Mouse (Mus musculus): ENCODE results near the gene Scrt2.

Scrt2 gene

DNA sequence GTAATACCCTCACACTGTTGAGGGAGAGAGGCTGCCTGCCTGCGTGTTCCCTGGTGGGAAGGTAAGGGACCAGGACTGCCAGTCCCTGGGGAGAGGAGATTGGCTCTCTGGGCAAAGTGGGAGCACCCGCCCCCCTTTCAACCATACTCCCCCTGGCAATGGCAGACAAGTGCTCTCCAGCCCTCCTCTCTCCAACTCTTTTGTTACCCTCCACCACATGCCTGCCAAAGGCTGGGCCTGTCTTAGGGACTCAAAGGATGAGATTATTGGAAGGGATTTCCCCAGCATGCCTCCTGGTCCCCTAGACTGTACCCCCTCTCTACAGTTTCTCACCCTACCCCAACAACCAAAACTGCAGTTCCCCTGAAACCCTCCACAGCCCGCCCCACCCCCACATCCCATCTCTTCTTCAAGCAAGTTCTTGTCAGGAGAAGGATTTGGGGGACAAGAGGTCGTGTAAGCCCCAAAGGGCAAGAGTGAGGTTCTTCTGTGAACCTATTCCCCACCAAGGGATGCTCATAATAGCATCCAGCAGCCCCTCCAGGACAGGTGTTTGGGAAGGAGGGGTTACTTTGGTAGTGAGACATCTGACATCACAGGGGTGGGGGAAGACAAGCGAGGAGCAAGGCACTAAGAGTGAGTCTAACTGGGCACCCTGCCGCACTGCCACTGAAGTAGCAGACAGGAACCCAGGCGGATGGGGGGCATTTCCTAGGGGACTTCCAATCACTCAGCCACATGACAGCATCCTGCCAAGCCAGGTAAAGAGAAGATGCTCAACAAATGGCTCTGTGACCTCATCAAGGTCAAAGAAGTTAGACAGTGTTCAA, 1.3 kb downstream of the Scrt2 start:
- no peak for DNase-seq

DNA sequence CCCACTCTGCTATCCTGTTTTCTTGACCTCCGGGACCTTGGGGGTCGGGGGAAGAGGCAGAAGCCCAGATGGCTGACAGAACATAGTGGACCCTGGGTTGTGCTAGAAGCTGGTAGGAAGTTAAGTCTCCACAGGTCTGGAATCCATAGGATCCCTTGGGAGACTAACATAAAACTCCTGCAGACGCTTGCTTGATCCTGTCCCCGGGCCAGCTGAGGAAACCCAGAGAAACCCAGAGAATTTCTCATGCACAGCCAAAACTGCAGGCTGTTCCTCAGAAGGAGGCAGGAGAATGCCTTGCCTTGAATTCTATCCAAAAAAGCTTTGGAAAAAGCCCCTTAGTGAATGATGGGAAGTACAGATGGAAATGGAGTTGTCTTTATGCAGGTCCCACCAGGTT, 2.1 kb downstream of the Scrt2 start:
- no peak for DNase-seq

DNA sequence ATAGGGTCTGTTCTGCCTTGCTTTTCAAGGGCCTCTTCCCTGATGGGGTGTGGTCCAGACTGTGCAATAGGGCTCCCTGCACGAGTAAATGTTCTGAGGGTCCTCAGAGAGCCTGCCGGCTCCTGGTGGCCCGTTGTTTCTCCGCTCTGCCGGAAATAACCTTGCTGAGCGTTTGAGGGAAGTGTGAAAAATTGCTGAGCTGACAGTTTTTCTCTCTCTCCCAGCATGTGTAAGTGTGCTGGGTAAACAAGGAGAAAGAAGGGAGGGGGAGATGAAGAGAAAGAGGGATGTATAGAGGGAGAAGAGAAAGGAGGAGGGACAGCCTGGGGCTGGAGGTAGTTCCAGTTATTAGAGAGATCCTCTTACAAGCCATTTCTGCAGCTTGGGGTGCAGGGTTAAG, 3.0 kb downstream of the Scrt2 start:
- DNase-seq = no peak

DNA sequence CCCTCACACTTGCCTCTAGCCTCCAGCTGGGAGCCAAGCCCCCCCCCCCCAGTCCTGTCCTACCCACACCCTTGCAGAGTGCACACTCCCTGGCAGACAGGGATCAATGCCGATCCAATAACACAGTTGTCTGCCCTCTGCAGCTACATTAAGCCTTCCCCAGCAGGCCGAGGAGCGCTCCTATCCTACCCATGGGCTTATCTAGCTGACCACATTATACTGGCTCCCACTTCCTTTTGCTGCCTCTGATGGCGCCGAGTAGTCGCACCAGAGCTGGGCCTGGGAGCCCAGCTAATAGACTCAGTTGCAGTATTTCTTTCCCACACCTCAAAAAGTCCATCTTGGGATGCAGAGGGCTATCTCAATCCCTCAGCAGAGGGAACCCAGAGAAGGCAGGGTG, 4.1 kb downstream of the Scrt2 start:
- DNase-seq = no peak

DNA sequence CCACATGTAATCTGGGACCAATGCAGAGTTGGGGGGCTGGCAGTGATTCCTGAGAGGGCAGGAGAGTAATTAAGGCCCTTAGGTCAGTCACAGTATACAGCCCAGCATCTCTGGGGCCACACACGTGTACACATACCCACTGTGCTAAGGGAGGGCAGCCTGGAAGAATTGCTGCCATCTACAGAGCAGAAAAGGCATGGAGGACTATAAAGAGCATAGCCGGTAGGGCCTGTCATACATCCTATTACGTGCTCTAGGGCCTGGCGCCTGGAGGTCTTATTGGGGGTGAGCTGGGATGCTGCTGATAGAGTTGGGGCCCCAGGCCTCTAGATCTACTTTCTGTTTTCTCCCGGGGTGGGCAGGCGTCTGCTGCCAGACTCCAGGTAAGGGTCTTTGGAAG, 5.1 kb downstream of the Scrt2 start:
- DNase-seq = no peak

DNA sequence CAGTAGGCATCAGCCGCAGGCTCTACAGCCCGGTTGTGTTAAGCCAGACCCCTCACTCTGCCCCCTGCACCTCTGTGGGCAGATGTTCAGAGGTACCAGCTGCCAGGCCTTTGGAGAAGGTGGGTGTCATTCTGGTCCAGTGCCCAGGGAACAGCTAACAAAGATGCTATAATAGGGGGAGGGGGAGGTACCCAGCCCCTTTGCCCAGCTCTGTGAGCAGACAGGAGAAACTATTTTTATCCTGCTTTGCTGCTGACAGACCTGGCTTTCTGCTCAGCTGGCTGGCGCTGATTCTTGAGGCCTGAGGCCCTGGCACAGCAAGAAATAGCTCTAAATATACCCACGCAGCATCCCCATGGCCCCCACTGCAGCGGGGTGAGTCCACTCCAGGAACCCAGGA, 5.8 kb downstream of the Scrt2 start:
- no peak for DNase-seq

DNA sequence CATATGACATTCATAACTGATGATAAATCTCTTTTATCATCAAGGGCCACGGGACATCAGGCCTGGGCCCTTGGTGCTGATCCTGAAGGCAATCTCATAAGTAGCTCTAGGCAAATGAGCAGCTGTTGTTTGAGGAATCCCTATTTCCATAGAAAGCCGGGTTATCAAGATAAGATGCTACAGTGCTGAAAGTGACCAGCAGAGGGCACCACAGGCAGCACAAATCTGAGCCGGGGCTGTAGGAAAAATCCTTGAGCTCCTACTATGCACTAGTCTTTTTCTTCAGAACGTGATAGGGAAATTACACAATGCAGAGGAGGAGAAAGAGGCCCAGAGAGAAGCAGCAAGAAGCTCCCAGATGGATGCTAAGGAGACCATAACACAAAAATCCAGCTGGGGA, 7.7 kb downstream of the Scrt2 start:
- peak; percentile 78 for DNase-seq

DNA sequence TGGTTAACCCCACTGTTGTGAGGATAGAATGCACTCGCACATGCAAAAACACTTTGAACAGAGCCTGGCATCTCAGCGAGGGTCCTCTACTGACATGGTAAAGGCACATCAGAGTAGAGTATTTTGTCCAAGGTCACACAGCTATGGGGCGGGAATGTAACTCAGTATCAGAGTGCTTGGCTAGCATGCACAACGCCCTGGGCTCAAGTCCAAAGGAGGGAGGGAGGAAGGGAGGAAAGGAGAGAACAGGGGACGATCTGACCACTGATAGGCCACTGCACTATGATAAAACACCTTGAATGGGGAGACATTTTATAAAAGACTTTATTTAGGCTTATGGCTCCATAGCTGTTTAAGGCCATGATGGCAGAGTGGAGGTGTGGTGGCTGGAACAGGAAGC, 8.3 kb downstream of the Scrt2 start:
- no peak for DNase-seq

DNA sequence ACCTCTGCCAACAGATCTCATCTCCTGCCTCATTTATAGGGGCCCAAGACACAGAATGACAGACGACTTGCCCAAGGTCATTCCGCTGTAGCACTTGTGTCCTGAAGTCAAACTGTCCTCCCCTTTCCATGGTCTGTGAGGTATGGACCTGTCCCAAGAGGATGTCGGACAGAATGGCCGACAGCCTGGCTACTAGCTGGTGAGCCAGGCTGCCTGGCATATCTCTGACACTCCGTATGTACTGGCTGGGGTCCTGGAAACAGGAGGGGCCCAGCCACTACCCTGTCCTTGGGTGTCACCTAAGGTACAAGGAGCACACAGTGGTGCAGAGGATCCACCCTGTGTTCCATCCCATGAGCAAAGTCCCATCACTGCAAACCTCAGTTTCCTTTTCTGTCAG, 9.2 kb downstream of the Scrt2 start:
- no peak for DNase-seq

DNA sequence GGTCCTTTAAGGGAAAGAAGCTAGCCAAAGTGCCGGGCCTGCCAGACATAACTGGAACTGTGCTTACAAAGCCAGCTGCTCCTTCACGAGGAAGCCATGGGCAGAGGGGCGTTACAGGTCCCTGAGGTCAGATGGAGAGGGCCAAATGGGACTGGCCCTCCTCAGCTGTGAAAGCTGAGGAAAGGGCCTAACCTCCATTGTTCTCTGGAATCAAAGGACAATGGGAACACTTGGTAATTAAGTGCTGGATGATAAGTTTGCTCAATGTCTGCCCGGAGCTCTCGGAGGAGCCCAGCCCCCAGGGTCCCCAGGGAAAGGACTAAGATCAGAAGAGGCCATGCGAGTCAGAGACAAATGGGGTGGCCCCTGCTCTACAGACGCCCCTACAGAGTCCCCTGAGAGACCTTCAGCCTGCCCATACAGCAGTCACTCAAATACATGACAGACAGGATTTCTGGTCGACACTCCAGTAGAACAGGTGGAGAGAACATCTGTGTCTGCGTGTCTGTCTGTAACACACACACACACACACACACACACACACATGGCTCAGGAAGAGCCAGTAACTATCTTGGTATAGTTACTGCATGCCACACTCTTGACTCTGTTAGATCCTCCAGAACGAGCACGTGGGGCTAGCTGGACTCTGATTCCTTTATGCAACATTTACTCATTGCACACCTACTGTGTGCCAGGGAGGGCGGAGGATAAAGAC, 10.2 kb downstream of the Scrt2 start:
- no peak for DNase-seq

DNA sequence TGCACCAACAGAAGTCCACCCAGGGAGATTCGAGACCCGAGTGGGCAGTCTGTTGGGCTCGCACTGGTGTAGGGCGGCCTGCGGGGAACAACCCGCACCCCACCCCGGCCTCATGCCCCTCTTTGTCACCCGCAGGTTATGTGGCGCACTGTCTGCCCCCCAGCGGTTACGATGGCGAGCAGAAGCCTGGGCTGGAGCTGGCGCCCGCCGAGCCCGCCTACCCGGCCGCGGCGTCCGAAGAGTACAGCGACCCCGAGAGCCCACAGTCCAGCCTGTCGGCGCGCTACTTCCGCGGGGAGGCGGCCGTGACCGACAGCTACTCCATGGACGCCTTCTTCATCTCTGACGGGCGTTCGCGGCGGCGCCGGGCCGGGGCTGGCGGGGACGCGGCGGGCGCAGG, 11.6 kb downstream of the Scrt2 start:
- no peak for DNase-seq

DNA sequence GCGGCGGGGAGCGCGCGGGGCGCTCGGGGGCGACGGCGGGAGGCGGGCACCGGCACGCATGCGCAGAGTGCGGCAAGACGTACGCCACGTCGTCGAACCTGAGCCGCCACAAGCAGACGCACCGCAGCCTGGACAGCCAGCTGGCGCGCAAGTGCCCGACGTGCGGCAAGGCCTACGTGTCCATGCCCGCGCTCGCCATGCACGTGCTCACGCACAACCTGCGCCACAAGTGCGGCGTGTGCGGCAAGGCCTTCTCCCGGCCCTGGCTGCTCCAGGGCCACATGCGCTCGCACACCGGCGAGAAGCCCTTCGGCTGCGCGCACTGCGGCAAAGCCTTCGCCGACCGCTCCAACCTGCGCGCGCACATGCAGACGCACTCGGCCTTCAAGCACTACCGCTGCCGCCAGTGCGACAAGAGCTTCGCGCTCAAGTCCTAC, 12.0 kb downstream of the Scrt2 start:
- DNase-seq = no peak

DNA sequence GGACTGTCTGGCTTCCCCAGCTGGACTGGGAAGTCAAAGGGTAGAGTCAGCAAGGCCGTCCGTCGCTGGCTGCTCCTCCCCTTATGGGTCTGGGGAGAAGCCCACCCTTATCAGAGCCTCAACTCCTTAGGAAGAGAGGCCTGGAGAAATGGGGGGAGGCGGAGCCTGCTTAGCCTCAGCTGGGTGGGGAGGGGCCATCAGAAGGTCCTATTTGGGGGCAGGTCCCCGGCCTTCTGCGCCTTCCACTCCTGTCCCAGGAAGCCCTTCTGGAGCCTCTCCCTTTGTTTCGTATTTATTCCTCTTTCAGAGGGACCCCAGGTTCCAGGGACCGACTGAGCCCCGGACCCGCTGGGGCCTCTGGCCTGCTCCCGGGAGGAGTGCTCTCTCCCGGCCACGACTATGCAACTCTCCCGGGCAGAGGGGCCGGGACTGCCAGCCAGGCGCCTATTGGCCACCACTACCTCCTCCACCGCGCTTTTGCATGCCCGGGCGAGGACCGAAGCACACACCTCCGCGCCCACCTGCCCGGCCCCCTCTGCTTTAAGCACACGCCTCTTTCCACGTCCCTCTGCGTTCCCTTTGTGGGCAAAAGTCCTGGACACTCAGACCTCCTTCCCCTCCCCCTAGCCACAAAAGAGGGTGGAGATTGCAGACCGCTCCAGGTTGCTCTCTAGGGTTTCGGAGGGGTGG, 13.7 kb downstream of the Scrt2 start:
- DNase-seq = no peak

DNA sequence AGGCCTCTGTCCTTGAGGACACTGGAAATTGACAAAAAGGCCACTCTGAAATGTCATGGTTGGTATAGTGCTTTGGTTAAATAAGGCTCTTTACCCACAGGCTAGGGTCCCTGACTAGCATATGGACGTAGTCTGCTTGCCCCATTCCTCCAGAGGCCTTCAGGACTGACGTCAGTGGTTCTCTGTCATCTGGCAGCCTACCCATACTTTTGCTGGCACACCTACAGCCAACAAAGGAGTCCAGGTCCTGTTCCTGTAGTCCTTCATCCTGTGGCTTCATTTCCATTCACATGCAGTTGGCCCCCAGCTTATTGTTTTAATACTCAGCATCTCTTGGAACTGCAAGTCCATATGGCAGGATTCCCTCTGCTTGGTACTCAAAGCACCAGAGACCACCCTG, 15.6 kb downstream of the Scrt2 start:
- DNase-seq = no peak

DNA sequence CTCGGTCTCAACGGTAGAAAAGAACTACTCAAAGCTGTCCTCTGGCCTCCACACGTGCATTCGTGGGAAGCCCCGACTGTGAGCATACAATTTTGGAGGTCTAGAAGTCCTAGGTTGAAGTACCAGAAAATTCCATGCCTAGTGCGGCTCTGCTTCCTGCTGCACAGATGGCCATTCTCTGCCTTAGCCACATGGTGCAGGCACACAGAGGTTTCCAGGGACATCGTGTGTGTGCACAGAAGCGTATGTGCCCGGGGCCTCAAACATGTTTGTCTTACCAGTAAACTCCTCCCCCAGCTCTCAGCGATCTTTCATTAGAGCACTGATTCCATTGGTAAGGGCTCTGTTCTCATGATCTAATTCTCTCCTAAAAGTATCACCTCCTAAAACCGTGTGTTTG, 16.6 kb downstream of the Scrt2 start:
- DNase-seq = no peak

DNA sequence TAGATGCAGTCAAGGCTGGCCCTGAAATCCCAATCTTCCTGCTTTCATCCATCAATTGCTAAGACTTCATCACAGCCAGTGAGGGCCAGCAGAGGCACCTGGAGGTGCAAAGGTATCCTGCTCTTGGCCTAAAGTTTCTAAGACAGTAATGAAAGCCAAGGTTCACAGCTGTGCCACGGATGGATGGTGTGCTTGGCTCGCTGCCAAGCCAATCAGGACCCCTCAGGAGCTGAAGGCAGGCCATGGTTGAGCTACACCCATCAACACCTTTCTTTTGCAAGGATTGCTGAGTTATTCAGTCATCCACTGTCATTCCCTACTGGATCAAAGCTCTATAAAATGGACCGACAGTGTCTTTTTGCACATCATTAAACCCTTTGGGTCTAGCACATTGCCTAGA, 18.2 kb downstream of the Scrt2 start:
- DNase-seq = no peak

DNA sequence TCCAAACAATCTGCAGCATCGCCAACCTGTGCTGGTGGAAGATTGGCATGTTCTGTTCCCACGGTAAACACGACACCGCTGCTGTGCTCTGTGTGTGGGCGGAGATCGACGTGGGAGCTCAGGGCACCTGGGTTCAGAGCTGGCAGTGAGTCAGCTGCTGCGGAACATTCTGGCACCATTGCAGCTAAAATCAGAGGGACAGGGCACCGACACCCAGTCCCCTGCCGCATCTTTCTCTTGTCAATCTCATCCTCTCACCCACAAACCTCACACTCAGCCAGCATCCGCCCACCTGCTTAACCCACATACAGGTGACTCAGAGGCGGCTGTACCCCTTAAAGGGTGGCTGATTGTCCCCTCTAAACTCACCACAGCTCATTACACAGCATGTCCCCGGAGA, 20.4 kb downstream of the Scrt2 start:
- no peak for DNase-seq

DNA sequence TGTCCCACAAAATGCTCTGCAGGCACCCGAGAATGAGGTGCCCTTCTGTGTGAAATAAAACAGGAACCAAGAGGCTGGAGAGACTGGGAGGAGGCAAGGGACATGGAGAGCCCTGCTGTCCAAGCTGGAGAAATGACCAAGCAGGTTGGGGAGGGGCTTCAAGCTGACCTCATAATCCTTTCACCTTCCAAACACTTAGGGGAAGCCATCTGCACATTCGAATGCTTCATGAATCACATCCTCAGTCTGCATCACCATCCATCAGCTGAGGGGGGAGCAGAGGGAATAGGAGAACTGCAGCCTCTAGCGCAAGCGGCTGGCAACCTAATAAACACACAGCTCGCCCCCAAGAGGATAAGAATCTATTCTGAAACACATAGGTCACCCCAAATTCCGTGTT, 21.0 kb downstream of the Scrt2 start:
- no peak for DNase-seq

DNA sequence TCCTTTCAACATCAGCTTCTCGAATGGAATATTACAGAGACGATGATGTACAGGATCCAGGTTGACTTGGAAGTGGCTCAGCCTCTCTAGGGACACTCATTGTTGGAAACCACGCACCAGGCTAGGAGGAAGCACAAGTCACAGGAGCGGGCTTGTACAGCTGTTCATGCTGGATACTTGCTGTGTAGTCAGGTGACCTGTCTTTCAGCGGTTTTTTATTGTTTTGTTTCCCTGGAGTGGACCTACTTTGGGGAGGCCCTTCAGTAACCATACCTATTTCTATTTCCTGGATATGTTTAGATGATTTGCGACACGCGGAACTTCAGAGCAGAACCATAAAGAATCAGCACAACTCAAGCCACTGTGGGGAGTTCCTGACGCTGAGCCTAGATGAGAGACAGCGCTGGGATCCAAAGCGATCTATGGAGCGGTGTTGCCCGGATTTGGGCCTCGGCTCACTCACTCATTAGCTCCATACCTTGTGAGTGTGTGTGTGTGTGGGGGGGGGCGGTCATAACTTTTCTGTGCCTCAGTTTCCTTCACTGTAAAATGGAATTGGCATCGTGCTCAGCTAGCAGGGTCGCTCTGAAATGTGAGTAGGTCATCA, 23.5 kb downstream of the Scrt2 start:
- DNase-seq = no peak

DNA sequence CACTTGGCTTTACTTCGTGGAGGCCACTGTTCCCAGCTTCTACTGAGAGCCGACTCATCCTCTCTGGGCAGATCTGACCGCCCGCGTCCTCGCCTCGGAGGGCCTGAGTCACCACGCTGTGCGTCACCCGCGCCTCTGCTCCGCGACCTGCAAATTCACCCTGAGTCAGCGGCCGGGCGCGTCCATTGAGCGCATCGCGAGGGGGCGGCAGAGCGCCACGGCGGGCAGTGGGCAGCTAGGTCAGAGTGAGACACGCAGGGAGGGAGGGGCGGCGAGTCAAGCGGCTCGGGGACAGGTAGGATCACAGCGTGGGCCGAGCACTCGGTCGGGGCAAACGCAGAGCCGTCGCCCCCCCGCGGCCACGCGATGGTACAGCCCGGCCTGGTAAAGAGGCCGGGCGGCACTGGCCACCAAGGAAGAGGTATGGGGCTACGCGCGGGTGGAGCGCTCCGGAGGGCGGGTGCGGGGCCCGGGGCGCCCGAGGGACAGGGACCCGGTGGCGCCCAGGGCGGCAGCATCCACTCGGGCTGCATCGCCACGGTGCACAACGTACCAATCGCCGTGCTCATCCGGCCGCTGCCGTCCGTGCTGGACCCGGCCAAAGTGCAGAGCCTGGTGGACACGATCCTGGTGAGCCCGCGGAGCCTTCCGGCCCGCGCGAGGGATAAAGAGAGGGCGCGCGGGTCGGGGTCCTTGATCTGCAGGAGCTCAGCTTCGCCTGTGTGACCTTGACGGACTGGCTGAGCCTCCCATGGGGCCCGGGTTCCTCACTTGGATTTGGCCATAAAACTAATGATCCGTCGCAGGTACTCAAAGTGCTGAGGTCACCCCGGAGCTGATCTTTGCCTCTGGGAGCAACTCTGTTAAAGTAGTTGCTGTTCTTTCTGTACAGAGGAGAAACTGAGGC, 24.2 kb downstream of the Scrt2 start, which contains the start of gene Srxn1:
Gene Srxn1 (plus strand): TSS at position 199 of the 907 bp plus-strand sequence.
- peak; percentile 95 for DNase-seq

DNA sequence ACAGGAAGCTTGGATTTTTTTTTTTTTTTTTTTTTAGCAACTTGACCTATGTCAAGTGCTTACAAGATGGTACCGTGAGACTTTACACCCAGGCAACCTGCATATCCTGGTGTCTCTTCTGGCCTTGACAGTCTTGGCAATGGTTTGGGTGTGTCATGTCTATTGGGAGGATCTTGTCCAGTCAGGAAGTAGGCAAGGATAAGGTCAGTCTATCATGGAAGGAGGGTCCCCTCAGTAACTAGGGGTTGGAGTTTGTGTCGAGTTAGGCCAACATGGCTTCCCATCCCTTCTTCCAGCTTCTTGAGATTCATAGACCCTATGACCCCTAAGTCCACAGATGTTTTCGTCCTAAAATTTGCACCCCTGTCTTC, 24.9 kb downstream of the Scrt2 start:
- no peak for DNase-seq

DNA sequence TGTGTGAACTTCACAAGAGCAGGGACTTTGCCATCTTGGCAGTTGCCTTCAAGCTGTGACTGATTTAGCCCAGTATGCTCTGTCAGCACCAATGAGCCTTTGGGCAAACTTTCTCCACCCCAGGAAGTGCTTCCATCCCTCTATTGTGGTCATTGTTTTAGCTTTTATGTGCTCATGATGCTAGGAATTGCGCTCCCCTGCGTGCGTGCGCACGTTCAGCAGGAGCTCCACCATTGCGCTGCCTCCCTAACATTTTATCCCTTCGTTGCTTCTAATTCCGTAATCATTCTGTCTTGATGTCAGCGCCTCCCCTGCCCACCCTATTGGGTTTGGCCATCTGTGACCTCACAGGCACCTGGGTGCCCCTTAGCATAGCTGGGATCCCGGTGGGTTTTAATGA, 25.3 kb downstream of the Scrt2 start:
- no peak for DNase-seq

Measured in cerebellum, adult 9-10 months (tissue).